Mouse (Mus musculus) small intestine, adult 2 months (tissue): ENCODE measurements around the gene Stard10.

Experiments used
- CTCF ChIP-seq: fragments of 200-500 bp; IDR thresholded peaks from 2 replicates; pipeline ENCODE4 v1.5.1; 2012; ENCODE audit warnings: low read depth, mild to moderate bottlenecking, control low read depth, inconsistent platforms, low read length, moderate library complexity, mixed read lengths; ENCODE audit not compliant: insufficient replicate concordance, insufficient read length; ENCODE audit errors: extremely low read depth
- POLR2A ChIP-seq: fragments of 200-500 bp; IDR thresholded peaks from 2 replicates; pipeline ENCODE4 v1.6.1; 2012; ENCODE audit warnings: low read depth, mild to moderate bottlenecking, control low read depth, inconsistent platforms, low read length, moderate library complexity

- no peak for TF ChIP-seq POLR2A
- TF ChIP-seq CTCF, result no peak
Measured at GRCm38 (mm10) chr7:101328621-101329158, 11.8 kb downstream of the Stard10 start.
